Mouse (Mus musculus): ENCODE results near the gene Slc7a7. TPM values are rescaled to one million over a fixed set of nuclear protein-coding genes. Genes with fewer than 3 reads are reported as not detected.
A peak's percentile ranks its signal among the peaks of the same experiment; 100 is the strongest.

Slc7a7 gene
- polyA plus RNA-seq, 1 experiment: 19.5 TPM

DNA sequence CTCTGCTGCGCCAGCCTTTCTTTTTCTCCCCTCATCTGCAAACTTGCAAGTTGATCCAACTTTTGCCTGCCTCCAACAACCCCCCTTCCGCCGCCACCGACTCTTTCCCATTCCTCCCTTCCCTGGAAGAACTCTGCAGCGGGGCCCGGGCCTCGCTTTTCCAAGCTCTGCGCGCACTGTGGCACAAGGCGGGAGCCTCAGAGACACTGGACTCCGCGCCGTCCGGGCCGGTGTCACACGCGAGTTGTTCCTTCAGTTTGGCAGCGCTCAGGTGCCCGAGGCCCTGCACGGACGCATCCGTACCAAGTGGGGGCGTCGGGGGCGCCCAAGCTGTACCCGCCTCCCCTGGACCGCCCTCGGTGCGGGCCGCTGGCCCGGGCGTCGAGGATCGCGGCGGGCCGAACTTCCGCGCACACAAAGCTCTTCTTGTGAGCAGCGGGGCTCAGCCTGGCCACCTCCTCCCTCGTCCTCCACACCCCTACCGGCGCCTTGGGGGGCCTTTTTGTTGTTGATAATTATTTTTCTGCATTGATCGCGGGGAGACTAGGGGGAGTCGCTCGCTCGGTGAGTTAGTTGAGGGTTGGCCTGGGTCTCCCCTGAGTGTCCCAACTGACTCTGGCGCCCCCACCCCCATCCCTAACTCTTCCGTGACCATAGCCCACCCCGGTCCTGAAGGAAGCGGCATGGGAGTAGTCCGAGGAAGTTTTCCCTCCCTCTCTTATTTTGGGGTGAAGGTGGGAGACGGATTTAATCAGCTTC is 14.7 kb upstream of the Slc7a7 start:
- Histone ChIP-seq H3K27ac (ENCODE audit: control insufficient read depth, insufficient read depth, low read depth, low read length) (peak overlapping the region; percentile 65), H3K27me3 (ENCODE audit: control insufficient read depth, insufficient read depth, low read length) (no peaks in the 10 kb centered on the region), H3K4me3 (ENCODE audit: control insufficient read depth, low read depth, low read length) (peak overlapping the region; percentile 79), H3K36me3 (ENCODE audit: control insufficient read depth, insufficient read depth, low read length) (no peaks in the 10 kb centered on the region), H3K4me1 (ENCODE audit: control insufficient read depth, insufficient read depth, low read length) (peaks cover 13% of the 10 kb centered on the region)
- TF ChIP-seq CTCF (IDR thresholded peaks at IDR 0.05; ENCODE audit: control insufficient read depth, insufficient read depth, insufficient replicate concordance, low read depth, low read length) (no peak), POLR2A (IDR thresholded peaks at IDR 0.05; ENCODE audit: control insufficient read depth, low read depth, low read length) (no peak)

DNA sequence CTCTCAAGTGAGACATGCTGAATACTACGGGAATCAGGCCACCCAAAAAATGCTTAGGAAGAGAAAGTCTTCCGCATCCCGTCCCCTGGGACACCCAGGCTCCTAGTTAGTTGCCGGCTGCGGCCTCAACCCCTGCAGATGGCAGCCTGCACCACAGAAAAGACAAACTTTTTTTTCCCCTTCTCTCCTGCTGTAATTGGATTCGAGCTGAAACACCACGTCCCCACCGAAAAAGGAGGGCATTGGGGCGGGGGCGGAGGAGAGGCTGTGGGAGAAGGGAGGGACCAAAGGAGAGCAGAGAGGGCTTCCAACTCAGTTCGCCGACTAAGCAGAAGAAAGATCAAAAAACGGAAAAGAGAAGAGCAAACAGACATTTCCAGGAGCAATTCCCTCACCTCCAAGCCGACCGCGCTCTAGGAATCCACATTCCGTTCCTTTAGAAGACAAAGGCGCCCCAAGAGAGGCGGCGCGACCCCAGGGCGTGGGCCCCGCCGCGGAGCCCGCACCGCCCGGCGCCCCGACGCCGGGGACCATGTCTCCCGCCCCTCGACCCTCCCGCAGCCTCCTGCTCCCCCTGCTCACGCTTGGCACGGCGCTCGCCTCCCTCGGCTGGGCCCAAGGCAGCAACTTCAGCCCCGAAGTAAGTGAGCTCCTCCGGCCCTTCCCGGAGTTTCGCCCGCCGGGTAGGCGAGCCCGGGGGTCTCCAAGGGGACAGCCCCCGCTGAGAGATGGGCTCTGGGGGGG is 13.9 kb upstream of the Slc7a7 start, which contains the start of gene Mmp14:
TSS of gene Mmp14 (plus strand) at position 279 of the 744 bp plus-strand sequence.
- Histone ChIP-seq H3K4me1 (ENCODE audit: control insufficient read depth, insufficient read depth, low read length) (peaks cover 13% of the 10 kb centered on the region), H3K4me3 (ENCODE audit: control insufficient read depth, low read depth, low read length) (peak within 1 kb of the TSS; percentile 79), H3K27me3 (ENCODE audit: control insufficient read depth, insufficient read depth, low read length) (no peaks in the 10 kb centered on the region), H3K36me3 (ENCODE audit: control insufficient read depth, insufficient read depth, low read length) (no peaks in the 10 kb centered on the region), H3K27ac (ENCODE audit: control insufficient read depth, insufficient read depth, low read depth, low read length) (peak within 1 kb of the TSS; percentile 75)
- no peak for TF ChIP-seq POLR2A (IDR thresholded peaks at IDR 0.05; ENCODE audit: control insufficient read depth, low read depth, low read length)
- no peak for TF ChIP-seq CTCF (IDR thresholded peaks at IDR 0.05; ENCODE audit: control insufficient read depth, insufficient read depth, insufficient replicate concordance, low read depth, low read length)

- Histone ChIP-seq H3K27ac (ENCODE audit: control insufficient read depth, insufficient read depth, low read depth, low read length) (peak overlapping the region; percentile 75), H3K4me1 (ENCODE audit: control insufficient read depth, insufficient read depth, low read length) (peaks cover 15% of the 10 kb centered on the region), H3K27me3 (ENCODE audit: control insufficient read depth, insufficient read depth, low read length) (no peaks in the 10 kb centered on the region), H3K4me3 (ENCODE audit: control insufficient read depth, low read depth, low read length) (no peak overlapping the region), H3K36me3 (ENCODE audit: control insufficient read depth, insufficient read depth, low read length) (no peaks in the 10 kb centered on the region)
- TF ChIP-seq CTCF (IDR thresholded peaks at IDR 0.05; ENCODE audit: control insufficient read depth, insufficient read depth, insufficient replicate concordance, low read depth, low read length) (no peak), POLR2A (IDR thresholded peaks at IDR 0.05; ENCODE audit: control insufficient read depth, low read depth, low read length) (peak; percentile 7; the same call in 1 of the 2 replicates)
Observed at GRCm38 (mm10) chr14:54430406-54431145, 13.0 kb upstream of the Slc7a7 start.

DNA sequence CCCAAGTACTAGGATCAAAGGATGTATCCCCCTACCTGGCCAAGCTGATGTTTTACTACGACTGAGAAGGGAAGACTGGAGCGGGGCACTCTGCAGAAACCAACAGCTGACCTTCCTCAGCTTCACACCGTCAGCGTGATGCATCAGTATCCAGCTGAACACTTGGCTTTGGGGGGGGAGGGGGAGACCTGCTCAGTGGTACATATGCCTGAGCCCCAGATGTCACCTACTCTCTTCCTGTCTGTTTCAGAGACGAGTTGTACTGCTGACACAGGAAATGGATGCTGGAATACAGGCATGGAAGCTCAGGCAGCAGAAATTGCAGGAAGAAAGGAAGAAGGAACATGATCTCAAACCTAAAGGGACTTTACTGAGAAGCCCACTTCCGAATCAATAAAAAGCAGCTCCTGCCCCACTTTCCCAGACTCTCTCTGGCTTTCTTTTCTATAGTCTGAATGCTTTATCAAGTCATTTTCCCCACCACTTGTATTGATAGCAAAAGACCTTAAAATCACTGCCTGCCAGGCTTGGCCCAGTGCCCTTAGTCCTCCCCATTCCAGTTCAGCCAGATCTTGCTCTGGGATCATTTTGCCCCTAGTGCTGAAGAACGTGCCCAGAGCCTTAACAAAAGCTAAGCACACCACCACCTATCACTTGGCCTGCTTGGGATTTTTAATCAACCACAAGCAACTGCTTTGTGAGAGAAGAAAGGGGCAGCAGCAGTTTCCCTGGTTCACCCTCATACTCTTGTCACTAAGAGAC is 11.9 kb upstream of the Slc7a7 start:
- TF ChIP-seq POLR2A (IDR thresholded peaks at IDR 0.05; ENCODE audit: control insufficient read depth, low read depth, low read length) (no peak), CTCF (IDR thresholded peaks at IDR 0.05; ENCODE audit: control insufficient read depth, insufficient read depth, insufficient replicate concordance, low read depth, low read length) (no peak)
- Histone ChIP-seq H3K4me1 (ENCODE audit: control insufficient read depth, insufficient read depth, low read length) (peaks cover 15% of the 10 kb centered on the region), H3K27ac (ENCODE audit: control insufficient read depth, insufficient read depth, low read depth, low read length) (no peak overlapping the region), H3K4me3 (ENCODE audit: control insufficient read depth, low read depth, low read length) (no peak overlapping the region), H3K27me3 (ENCODE audit: control insufficient read depth, insufficient read depth, low read length) (no peaks in the 10 kb centered on the region), H3K36me3 (ENCODE audit: control insufficient read depth, insufficient read depth, low read length) (no peaks in the 10 kb centered on the region)

DNA sequence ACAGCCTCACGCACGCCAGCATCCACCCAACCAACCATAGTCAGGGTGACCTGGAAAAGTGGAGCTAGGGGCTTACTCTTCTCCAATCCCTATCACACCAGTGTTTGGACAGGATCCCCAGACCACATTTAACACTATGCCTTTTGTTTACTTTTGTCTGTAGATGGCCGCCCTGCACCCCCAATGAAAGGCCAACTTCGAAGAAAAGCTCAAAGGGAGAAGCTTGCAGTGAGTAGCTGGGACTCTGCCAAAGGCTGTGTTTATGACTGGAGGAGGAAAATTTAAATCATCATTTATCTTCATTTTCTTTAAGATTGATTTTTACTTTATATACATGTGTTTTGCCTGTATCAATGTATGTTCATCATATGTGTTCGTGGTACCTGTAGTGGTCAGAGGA is 10.8 kb upstream of the Slc7a7 start:
- peaks cover 15% of the 10 kb centered on the region for H3K4me1 ChIP-seq (ENCODE audit: control insufficient read depth, insufficient read depth, low read length)
- H3K4me3 ChIP-seq (ENCODE audit: control insufficient read depth, low read depth, low read length): no peak overlapping the region
- H3K27me3 ChIP-seq (ENCODE audit: control insufficient read depth, insufficient read depth, low read length): no peaks in the 10 kb centered on the region
- H3K27ac ChIP-seq (ENCODE audit: control insufficient read depth, insufficient read depth, low read depth, low read length): no peak overlapping the region
- no peaks in the 10 kb centered on the region for H3K36me3 ChIP-seq (ENCODE audit: control insufficient read depth, insufficient read depth, low read length)
- TF ChIP-seq CTCF (IDR thresholded peaks at IDR 0.05; ENCODE audit: control insufficient read depth, insufficient read depth, insufficient replicate concordance, low read depth, low read length) (no peak), POLR2A (IDR thresholded peaks at IDR 0.05; ENCODE audit: control insufficient read depth, low read depth, low read length) (no peak)

GRCm38 (mm10) chr14:54427696-54428095 is 10.1 kb upstream of the Slc7a7 start:
- peaks cover 13% of the 10 kb centered on the region for H3K4me1 ChIP-seq (ENCODE audit: control insufficient read depth, insufficient read depth, low read length)

More at GRCm38 (mm10) chr14:54427696-54428095, 10.1 kb upstream of the Slc7a7 start:
- Histone ChIP-seq H3K36me3 (ENCODE audit: control insufficient read depth, insufficient read depth, low read length) (no peaks in the 10 kb centered on the region), H3K27ac (ENCODE audit: control insufficient read depth, insufficient read depth, low read depth, low read length) (no peak overlapping the region), H3K27me3 (ENCODE audit: control insufficient read depth, insufficient read depth, low read length) (no peaks in the 10 kb centered on the region), H3K4me3 (ENCODE audit: control insufficient read depth, low read depth, low read length) (no peak overlapping the region)
- TF ChIP-seq POLR2A (IDR thresholded peaks at IDR 0.05; ENCODE audit: control insufficient read depth, low read depth, low read length) (no peak), CTCF (IDR thresholded peaks at IDR 0.05; ENCODE audit: control insufficient read depth, insufficient read depth, insufficient replicate concordance, low read depth, low read length) (no peak)

Measured in testis, adult 2 months (tissue).